Mouse (Mus musculus) kidney, embryonic 16.5 days (tissue): ENCODE measurements around the gene Exoc3l. TPM values are rescaled to one million over a fixed set of nuclear protein-coding genes. Genes with fewer than 3 reads are reported as not detected.
A peak's percentile ranks its signal among the peaks of the same experiment; 100 is the strongest.

Experiments
- ATAC-seq: fragments of 200-750 bp; cut with Nextera tagmentation; 2 replicates; pipeline ENCODE4 v1.8.0; 2017; ENCODE audit warnings: moderate TSS enrichment; ENCODE audit not compliant: low FRiP score, low TSS enrichment
- H3K27ac ChIP-seq: fragments of 300-500 bp; sonication (generic); 2 replicates; pipeline ENCODE4 v1.5.1; 2014; ENCODE audit warnings: low read length
- H3K27me3 ChIP-seq: fragments of 300-500 bp; sonication (generic); 2 replicates; pipeline ENCODE4 v1.6.1; 2014; ENCODE audit warnings: low read length, control low read depth, mixed read lengths; ENCODE audit not compliant: insufficient read depth
- H3K36me3 ChIP-seq: fragments of 300-500 bp; sonication (generic); 2 replicates; pipeline ENCODE4 v1.6.1; 2014; ENCODE audit warnings: low read length, control low read depth, mixed read lengths; ENCODE audit not compliant: insufficient read depth
- H3K4me1 ChIP-seq: fragments of 300-500 bp; sonication (generic); 2 replicates; pipeline ENCODE4 v1.6.1; 2014; ENCODE audit warnings: low read length, control low read depth, mixed read lengths; ENCODE audit not compliant: insufficient read depth
- H3K4me2 ChIP-seq: fragments of 300-500 bp; sonication (generic); replicated peaks from 2 replicates; pipeline ENCODE4 v1.6.1; 2014; ENCODE audit warnings: low read depth, low read length
- H3K4me3 ChIP-seq: fragments of 300-500 bp; sonication (generic); 2 replicates; pipeline ENCODE4 v1.5.1; 2014; ENCODE audit warnings: mild to moderate bottlenecking, low read length
- H3K9ac ChIP-seq: fragments of 300-500 bp; sonication (generic); replicated peaks from 2 replicates; pipeline ENCODE4 v1.6.1; 2014; ENCODE audit warnings: low read length
- H3K9me3 ChIP-seq: fragments of 300-500 bp; sonication (generic); 2 replicates; pipeline ENCODE4 v1.6.1; 2016; ENCODE audit warnings: low read length, control low read depth
- WGBS: fragments of 180-500 bp; shearing (Covaris S2); extraction: QIAGEN DNeasy Blood & Tissue Kit; methylation state at CpG from one replicate; pipeline ENCODE4 v1.1.7; 2014; 5-methylcytosine and 5-hydroxymethylcytosine counted together
- polyA plus RNA-seq: library from polyadenylated mRNA; unstranded; fragments of >200 nt; fragmentation: Nextera tagmentation; extraction: Ambion mirVana; gene quantifications from 2 replicates; pipeline ENCODE4 v1.2.1, GENCODE M21; 2015

Gene Exoc3l
- polyA plus RNA-seq, 1 experiment from 2014 or later, result 32.1 TPM

GRCm38 (mm10) chr8:105332523-105332922 is 36.6 kb upstream of the Exoc3l start:
- 51% methylated on average over 2 of the region's 2 CpGs for whole genome bisulfite sequencing
- Histone ChIP-seq H3K36me3 (peaks cover 85% of the 10 kb centered on the region), H3K4me3 (no peak overlapping the region), H3K9me3 (no peaks in the 10 kb centered on the region), H3K9ac (no peak overlapping the region), H3K4me1 (peaks cover 1% of the 10 kb centered on the region), H3K4me2 (no peak overlapping the region), H3K27ac (no peak overlapping the region), H3K27me3 (no peaks in the 10 kb centered on the region)
- ATAC-seq, result no peak

GRCm38 (mm10) chr8:105331931-105332330 is 36.0 kb upstream of the Exoc3l start:
- ATAC-seq, result no peak
- H3K9me3 ChIP-seq, result no peaks in the 10 kb centered on the region
- peaks cover 79% of the 10 kb centered on the region for H3K36me3 ChIP-seq
- no peaks in the 10 kb centered on the region for H3K27me3 ChIP-seq
- H3K4me1 ChIP-seq, result peaks cover 7% of the 10 kb centered on the region
- H3K9ac ChIP-seq, result no peak overlapping the region
- 92% methylated on average over 9 of the region's 9 CpGs for WGBS
- H3K4me3 ChIP-seq, result no peak overlapping the region
- H3K27ac ChIP-seq, result no peak overlapping the region
- H3K4me2 ChIP-seq, result no peak overlapping the region

- no peaks in the 10 kb centered on the region for H3K27me3 ChIP-seq
- H3K9me3 ChIP-seq, result no peaks in the 10 kb centered on the region
- peaks cover 75% of the 10 kb centered on the region for H3K36me3 ChIP-seq
- H3K4me3 ChIP-seq, result no peak overlapping the region
- H3K27ac ChIP-seq, result no peak overlapping the region
- peaks cover 9% of the 10 kb centered on the region for H3K4me1 ChIP-seq
- no peak overlapping the region for H3K4me2 ChIP-seq
- H3K9ac ChIP-seq, result no peak overlapping the region
- no peak for ATAC-seq
- 92% methylated on average over 22 of the region's 22 CpGs for WGBS
These were observed 35.6 kb upstream of the Exoc3l start for GRCm38 (mm10) chr8:105331469-105331868.

- no peak for ATAC-seq
- H3K36me3 ChIP-seq, result peaks cover 63% of the 10 kb centered on the region
- no peak overlapping the region for H3K4me2 ChIP-seq
- peaks cover 12% of the 10 kb centered on the region for H3K4me1 ChIP-seq
- H3K27me3 ChIP-seq, result no peaks in the 10 kb centered on the region
- no peak overlapping the region for H3K9ac ChIP-seq
- no peak overlapping the region for H3K27ac ChIP-seq
- no peak overlapping the region for H3K4me3 ChIP-seq
- H3K9me3 ChIP-seq, result no peaks in the 10 kb centered on the region
- WGBS, result 94% methylated on average over 12 of the region's 12 CpGs
These were observed 34.4 kb upstream of the Exoc3l start for GRCm38 (mm10) chr8:105330325-105330724.

GRCm38 (mm10) chr8:105326968-105327367 is 31.1 kb upstream of the Exoc3l start:
- no peak for ATAC-seq
- Histone ChIP-seq H3K9me3 (no peaks in the 10 kb centered on the region), H3K4me3 (peak overlapping the region; percentile 94), H3K27me3 (no peaks in the 10 kb centered on the region), H3K4me1 (peaks cover 18% of the 10 kb centered on the region), H3K27ac (peak overlapping the region; percentile 92), H3K36me3 (peaks cover 49% of the 10 kb centered on the region), H3K4me2 (peak overlapping the region; percentile 93), H3K9ac (peak overlapping the region; percentile 90)
- WGBS, result 37% methylated on average over 6 of the region's 6 CpGs

GRCm38 (mm10) chr8:105326141-105326672 is 30.3 kb upstream of the Exoc3l start, which contains the start of the genes Lrrc29 and Tmem208:
TSS of gene Lrrc29 (minus strand) at chr8:105326278.
TSS of gene Tmem208 (plus strand) at chr8:105326354.
- WGBS, result under 1% methylated on average over 36 of the region's 36 CpGs
- ATAC-seq, result peak; percentile 92
- Histone ChIP-seq H3K36me3 (peaks cover 42% of the 10 kb centered on the region), H3K27ac (peak within 1 kb of the TSS; percentile 92), H3K27me3 (no peaks in the 10 kb centered on the region), H3K9ac (peak within 1 kb of the TSS; percentile 90), H3K4me1 (peaks cover 18% of the 10 kb centered on the region), H3K9me3 (no peaks in the 10 kb centered on the region), H3K4me2 (peak within 1 kb of the TSS; percentile 93), H3K4me3 (peak within 1 kb of the TSS; percentile 94)

GRCm38 (mm10) chr8:105325641-105326093 is 29.8 kb upstream of the Exoc3l start:
- peak; percentile 69 for ATAC-seq
- Histone ChIP-seq H3K9me3 (no peaks in the 10 kb centered on the region), H3K9ac (peak overlapping the region; percentile 90), H3K27me3 (no peaks in the 10 kb centered on the region), H3K4me3 (peak overlapping the region; percentile 94), H3K27ac (peak overlapping the region; percentile 71), H3K4me1 (peaks cover 18% of the 10 kb centered on the region), H3K4me2 (peak overlapping the region; percentile 79), H3K36me3 (peaks cover 37% of the 10 kb centered on the region)
- 1% methylated on average over 12 of the region's 12 CpGs for WGBS

GRCm38 (mm10) chr8:105323183-105323582 is 27.3 kb upstream of the Exoc3l start:
- Histone ChIP-seq H3K36me3 (peaks cover 15% of the 10 kb centered on the region), H3K9ac (no peak overlapping the region), H3K27ac (no peak overlapping the region), H3K4me1 (peaks cover 18% of the 10 kb centered on the region), H3K9me3 (no peaks in the 10 kb centered on the region), H3K4me3 (no peak overlapping the region), H3K27me3 (no peaks in the 10 kb centered on the region), H3K4me2 (no peak overlapping the region)
- WGBS, result 84% methylated on average over 4 of the region's 4 CpGs
- no peak for ATAC-seq

- Histone ChIP-seq H3K36me3 (peaks cover 36% of the 10 kb centered on the region), H3K27ac (no peak overlapping the region), H3K9me3 (no peaks in the 10 kb centered on the region), H3K4me2 (no peak overlapping the region), H3K27me3 (no peaks in the 10 kb centered on the region), H3K4me1 (no peaks in the 10 kb centered on the region), H3K9ac (no peak overlapping the region), H3K4me3 (no peak overlapping the region)
- no peak for ATAC-seq
- 83% methylated on average over 11 of the region's 11 CpGs for WGBS
These were observed 22.8 kb upstream of the Exoc3l start for GRCm38 (mm10) chr8:105318662-105319190.

- ATAC-seq, result no peak
- 87% methylated on average over 4 of the region's 4 CpGs for WGBS
- Histone ChIP-seq H3K4me3 (no peak overlapping the region), H3K4me2 (no peak overlapping the region), H3K36me3 (peaks cover 40% of the 10 kb centered on the region), H3K9me3 (no peaks in the 10 kb centered on the region), H3K9ac (no peak overlapping the region), H3K4me1 (no peaks in the 10 kb centered on the region), H3K27ac (no peak overlapping the region), H3K27me3 (no peaks in the 10 kb centered on the region)
These were observed 22.0 kb upstream of the Exoc3l start for GRCm38 (mm10) chr8:105317941-105318340.
